Mouse (Mus musculus): ENCODE data around the gene Rubcn.

DNA sequence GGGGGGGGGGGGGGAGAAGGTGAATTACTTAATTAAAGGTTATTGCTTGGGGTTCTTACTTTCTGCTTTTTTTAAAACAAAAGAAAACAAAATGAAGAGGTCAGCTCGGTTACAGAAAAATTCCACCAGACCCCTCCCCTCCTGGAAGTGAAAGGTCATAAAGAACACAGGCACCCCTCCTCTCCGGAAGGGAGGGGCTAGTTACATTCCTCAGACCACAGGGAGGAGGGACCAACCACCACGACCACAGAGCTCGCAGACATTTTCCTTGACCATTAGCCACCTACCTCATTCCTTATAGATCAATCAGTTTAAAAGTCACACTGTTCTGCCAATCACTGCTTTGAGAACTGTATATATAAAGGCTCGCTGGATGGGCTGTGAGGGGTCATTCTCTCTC is 73.7 kb downstream of the Rubcn start:
- TF ChIP-seq CTCF (IDR thresholded peaks at IDR 0.05; ENCODE audit: low read depth, low read length) (no peak), POLR2A (IDR thresholded peaks at IDR 0.05; ENCODE audit: borderline replicate concordance, low read depth, low read length) (no peak)
